Mouse (Mus musculus) embryonic fibroblast, embryonic 13.5 days (primary cell): ENCODE measurements around the gene Psg19.

ENCODE experiments used
- CTCF ChIP-seq: IDR thresholded peaks from 2 replicates; pipeline ENCODE4 v1.5.1; 2011; ENCODE audit warnings: mild to moderate bottlenecking, control low read depth, low read length, moderate library complexity, borderline replicate concordance; ENCODE audit not compliant: insufficient read depth
- POLR2A ChIP-seq: IDR thresholded peaks from 2 replicates; pipeline ENCODE4 v1.6.1; 2011; ENCODE audit warnings: low read depth, mild to moderate bottlenecking, control low read depth, low read length, moderate library complexity

- TF ChIP-seq CTCF (no peak), POLR2A (no peak)
These were observed at the start of gene Psg19 for GRCm38 (mm10) chr7:18798420-18798819.
